Mouse (Mus musculus): ENCODE results near the gene Ankrd27.

DNA sequence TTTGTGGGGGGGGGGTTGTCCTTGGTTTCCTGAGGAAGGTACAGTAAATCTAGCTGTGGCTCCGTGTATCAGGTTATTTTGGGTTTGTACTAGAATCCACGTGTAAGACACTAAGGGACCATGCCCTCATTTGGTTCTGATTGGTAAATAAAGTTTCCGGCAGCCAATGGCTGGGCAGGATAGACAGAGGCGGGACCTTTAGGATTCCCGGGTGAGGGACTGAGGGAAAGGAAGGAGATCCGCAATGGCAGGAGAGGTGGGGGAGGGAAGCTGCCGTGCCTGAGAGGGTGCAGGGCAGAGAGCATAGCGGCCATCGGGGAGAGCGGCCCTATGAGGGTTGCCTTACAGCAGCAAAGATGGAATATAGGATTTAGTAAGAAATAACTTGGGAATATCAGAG lies 101.2 kb downstream of the Ankrd27 start:
- no peak for TF ChIP-seq CTCF (IDR thresholded peaks at IDR 0.05; ENCODE audit: low read depth, low read length)
- TF ChIP-seq POLR2A (IDR thresholded peaks at IDR 0.05; ENCODE audit: extremely low read depth, insufficient read depth, low read length) = no peak

Data from liver, adult 2 months (tissue).